Mouse (Mus musculus): ENCODE data around the gene Fbxo36. TPM values are rescaled to one million over a fixed set of nuclear protein-coding genes. Genes with fewer than 3 reads are reported as not detected.

Gene Fbxo36
- polyA plus RNA-seq, 1 experiment from 2014 or later: 7.5 TPM

DNA sequence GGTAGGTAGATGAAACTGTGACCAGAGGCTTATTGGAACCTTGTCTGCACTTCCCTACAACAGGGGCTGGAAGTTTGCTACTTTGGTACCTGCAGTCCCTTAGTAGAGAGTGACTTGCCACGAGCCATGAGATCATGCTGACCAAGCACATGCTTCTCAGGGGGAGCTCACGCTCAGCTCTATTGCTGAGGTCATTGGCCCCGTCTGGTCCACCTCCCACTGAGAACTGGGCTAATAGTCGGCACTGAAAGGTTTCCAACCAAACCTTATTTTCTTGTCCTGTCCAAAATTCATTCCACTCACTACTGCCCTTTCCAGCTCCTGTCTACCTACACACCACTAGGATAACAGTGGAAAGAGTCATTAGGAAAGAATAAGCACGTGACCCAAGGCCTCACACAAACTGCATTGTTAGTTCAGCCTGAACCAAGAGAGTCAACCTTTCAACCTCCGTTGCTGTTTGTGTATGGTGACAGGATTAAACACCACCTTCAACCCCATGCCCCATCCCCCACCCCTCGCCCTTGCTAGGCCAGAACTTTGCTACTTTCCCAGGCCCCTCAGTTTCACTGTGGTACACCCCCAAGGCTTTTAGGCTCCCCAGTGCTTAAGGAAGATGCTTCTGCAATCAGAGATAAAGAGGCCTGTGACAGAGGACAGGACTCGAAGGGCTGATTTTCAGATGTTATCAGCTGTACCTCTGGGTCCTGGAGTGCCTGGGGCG is 12.0 kb downstream of the Fbxo36 start:
- ATAC-seq: no peak
- H3K27ac ChIP-seq (ENCODE audit: low read depth, low read length): no peak overlapping the region
- 31% methylated on average over 9 of the region's 9 CpGs for WGBS

GRCm38 (mm10) chr1:84853721-84854120 is 14.1 kb downstream of the Fbxo36 start:
- no peaks in the 10 kb centered on the region for H3K36me3 ChIP-seq (ENCODE audit: control insufficient read depth, insufficient read depth, low read length)
- H3K27ac ChIP-seq (ENCODE audit: low read depth, low read length): no peak overlapping the region
- no peaks in the 10 kb centered on the region for H3K9me3 ChIP-seq (replicated peaks; ENCODE audit: control insufficient read depth, low read length)
- H3K27me3 ChIP-seq (replicated peaks; ENCODE audit: control insufficient read depth, insufficient read depth, low read length): no peaks in the 10 kb centered on the region
- H3K4me2 ChIP-seq (ENCODE audit: low read length): no peak overlapping the region
- DNase-seq (ENCODE audit: low spot score): no peak
- H3K4me3 ChIP-seq (ENCODE audit: low read depth, low read length): no peak overlapping the region
- H3K9ac ChIP-seq (ENCODE audit: low read length): no peak overlapping the region
- no peak for ATAC-seq
- no peaks in the 10 kb centered on the region for H3K4me1 ChIP-seq (ENCODE audit: control insufficient read depth, insufficient read depth, low read length)
- 83% methylated on average over 1 of the region's 1 CpGs for WGBS

More for the DNA sequence above, 12.0 kb downstream of the Fbxo36 start:
- no peaks in the 10 kb centered on the region for H3K27me3 ChIP-seq (replicated peaks; ENCODE audit: control insufficient read depth, insufficient read depth, low read length)
- no peaks in the 10 kb centered on the region for H3K9me3 ChIP-seq (replicated peaks; ENCODE audit: control insufficient read depth, low read length)
- H3K4me1 ChIP-seq (ENCODE audit: control insufficient read depth, insufficient read depth, low read length): no peaks in the 10 kb centered on the region
- H3K4me2 ChIP-seq (ENCODE audit: low read length): no peak overlapping the region
- DNase-seq (ENCODE audit: low spot score): no peak
- H3K36me3 ChIP-seq (ENCODE audit: control insufficient read depth, insufficient read depth, low read length): no peaks in the 10 kb centered on the region
- H3K9ac ChIP-seq (ENCODE audit: low read length): no peak overlapping the region
- no peak overlapping the region for H3K4me3 ChIP-seq (ENCODE audit: low read depth, low read length)

DNA sequence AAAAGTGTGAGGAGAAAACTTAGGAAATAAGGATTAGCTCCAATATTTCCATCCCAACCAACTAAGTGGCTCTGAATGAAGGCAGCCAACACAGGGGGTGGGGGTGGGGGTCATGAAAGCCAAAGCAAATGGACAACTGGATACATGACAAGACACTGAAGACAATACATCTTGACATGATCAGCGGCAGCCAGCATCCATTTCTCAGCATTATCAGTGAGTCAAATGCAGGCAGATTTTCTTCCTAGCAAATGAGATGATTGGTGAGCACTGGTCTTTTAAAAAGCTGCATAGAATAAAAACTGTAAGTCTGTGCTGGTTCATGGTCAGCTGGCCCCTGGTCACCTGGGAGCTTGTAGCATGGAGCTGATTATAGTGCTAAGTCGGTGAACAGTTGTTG is 15.3 kb downstream of the Fbxo36 start:
- Histone ChIP-seq H3K36me3 (ENCODE audit: control insufficient read depth, insufficient read depth, low read length) (no peaks in the 10 kb centered on the region), H3K9ac (ENCODE audit: low read length) (no peak overlapping the region), H3K9me3 (replicated peaks; ENCODE audit: control insufficient read depth, low read length) (no peaks in the 10 kb centered on the region), H3K4me3 (ENCODE audit: low read depth, low read length) (no peak overlapping the region), H3K4me1 (ENCODE audit: control insufficient read depth, insufficient read depth, low read length) (no peaks in the 10 kb centered on the region), H3K27me3 (replicated peaks; ENCODE audit: control insufficient read depth, insufficient read depth, low read length) (no peaks in the 10 kb centered on the region), H3K4me2 (ENCODE audit: low read length) (no peak overlapping the region), H3K27ac (ENCODE audit: low read depth, low read length) (no peak overlapping the region)
- DNase-seq (ENCODE audit: low spot score): no peak
- WGBS: 87% methylated on average over 2 of the region's 2 CpGs
- ATAC-seq: no peak

DNA sequence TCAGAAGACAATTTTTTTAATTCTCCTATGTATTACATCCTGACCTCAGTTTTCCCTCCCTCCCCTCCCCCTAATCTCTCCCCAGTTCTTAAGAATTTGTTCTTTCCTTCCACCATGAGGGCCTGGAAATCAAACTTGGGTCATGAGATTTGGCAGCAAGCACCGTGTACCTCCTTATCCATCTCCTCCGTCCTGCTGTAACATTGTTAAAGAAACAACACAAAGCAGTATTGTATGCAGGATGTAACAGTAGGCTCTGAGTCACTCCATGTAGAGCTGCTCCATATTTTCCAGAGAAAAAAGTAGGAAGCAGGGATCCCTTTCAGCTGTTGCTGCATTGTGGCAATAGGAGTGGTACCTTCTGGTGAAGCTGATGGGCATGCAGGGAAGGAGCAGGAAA is 16.1 kb downstream of the Fbxo36 start:
- no peak overlapping the region for H3K27ac ChIP-seq (ENCODE audit: low read depth, low read length)
- no peaks in the 10 kb centered on the region for H3K36me3 ChIP-seq (ENCODE audit: control insufficient read depth, insufficient read depth, low read length)
- H3K4me2 ChIP-seq (ENCODE audit: low read length): no peak overlapping the region
- H3K4me1 ChIP-seq (ENCODE audit: control insufficient read depth, insufficient read depth, low read length): no peaks in the 10 kb centered on the region
- no peaks in the 10 kb centered on the region for H3K9me3 ChIP-seq (replicated peaks; ENCODE audit: control insufficient read depth, low read length)
- H3K4me3 ChIP-seq (ENCODE audit: low read depth, low read length): no peak overlapping the region
- no peaks in the 10 kb centered on the region for H3K27me3 ChIP-seq (replicated peaks; ENCODE audit: control insufficient read depth, insufficient read depth, low read length)
- ATAC-seq (no peak), DNase-seq (ENCODE audit: low spot score) (no peak)
- 76% methylated on average over 2 of the region's 2 CpGs for WGBS
- H3K9ac ChIP-seq (ENCODE audit: low read length): no peak overlapping the region

GRCm38 (mm10) chr1:84859597-84859996 is 20.0 kb downstream of the Fbxo36 start:
- no peaks in the 10 kb centered on the region for H3K9me3 ChIP-seq (replicated peaks; ENCODE audit: control insufficient read depth, low read length)
- no peaks in the 10 kb centered on the region for H3K36me3 ChIP-seq (ENCODE audit: control insufficient read depth, insufficient read depth, low read length)
- ATAC-seq: no peak
- no peak overlapping the region for H3K27ac ChIP-seq (ENCODE audit: low read depth, low read length)
- H3K27me3 ChIP-seq (replicated peaks; ENCODE audit: control insufficient read depth, insufficient read depth, low read length): no peaks in the 10 kb centered on the region
- no peak overlapping the region for H3K4me3 ChIP-seq (ENCODE audit: low read depth, low read length)
- no peak overlapping the region for H3K9ac ChIP-seq (ENCODE audit: low read length)
- 94% methylated on average over 6 of the region's 6 CpGs for WGBS
- H3K4me2 ChIP-seq (ENCODE audit: low read length): no peak overlapping the region
- no peaks in the 10 kb centered on the region for H3K4me1 ChIP-seq (ENCODE audit: control insufficient read depth, insufficient read depth, low read length)
- no peak for DNase-seq (ENCODE audit: low spot score)

DNA sequence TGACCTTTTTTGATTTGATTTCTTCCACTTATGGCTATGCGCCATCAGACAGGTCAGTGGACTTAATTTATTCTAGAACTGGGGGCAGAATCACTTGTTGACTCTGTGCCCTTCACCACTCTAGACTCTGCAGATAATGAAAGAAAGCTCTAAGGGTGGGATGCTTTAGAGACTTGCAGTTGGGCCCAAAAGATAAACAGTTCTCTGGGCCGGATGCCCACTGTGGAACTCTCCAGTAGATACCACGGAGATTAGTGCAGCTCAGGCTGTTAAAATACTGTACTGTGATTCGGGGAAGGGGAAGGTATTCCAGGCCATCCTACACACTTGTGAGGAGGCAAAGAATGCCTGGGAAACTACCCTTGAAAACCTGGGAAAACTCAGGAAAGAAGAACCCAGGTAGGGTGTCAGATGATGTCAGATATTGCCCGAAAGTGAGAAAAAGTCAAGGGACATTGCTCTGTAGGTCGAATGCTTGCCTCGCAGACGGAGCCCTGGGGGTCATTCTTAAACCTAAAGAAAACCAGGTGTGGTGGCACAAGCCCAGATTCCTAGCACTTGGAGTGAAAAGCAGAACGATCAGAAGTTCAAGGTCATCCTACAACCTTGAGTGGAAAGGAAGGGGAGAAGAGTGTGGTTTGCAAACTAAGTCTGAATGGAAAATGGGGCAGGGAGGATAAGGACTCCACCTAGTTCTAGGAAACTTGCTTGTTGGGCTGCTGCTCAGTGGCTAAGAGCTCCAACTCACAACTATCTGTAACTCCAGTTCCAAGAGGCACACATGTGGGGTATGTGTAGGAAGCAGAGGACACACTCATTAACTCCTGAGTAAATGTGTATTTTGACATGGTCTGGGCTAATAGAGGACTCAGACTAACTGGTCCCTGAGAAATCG is 21.0 kb downstream of the Fbxo36 start:
- Histone ChIP-seq H3K9ac (ENCODE audit: low read length) (no peak overlapping the region), H3K4me1 (ENCODE audit: control insufficient read depth, insufficient read depth, low read length) (no peaks in the 10 kb centered on the region), H3K27me3 (replicated peaks; ENCODE audit: control insufficient read depth, insufficient read depth, low read length) (no peaks in the 10 kb centered on the region), H3K4me2 (ENCODE audit: low read length) (no peak overlapping the region), H3K27ac (ENCODE audit: low read depth, low read length) (no peak overlapping the region), H3K36me3 (ENCODE audit: control insufficient read depth, insufficient read depth, low read length) (no peaks in the 10 kb centered on the region), H3K9me3 (replicated peaks; ENCODE audit: control insufficient read depth, low read length) (no peaks in the 10 kb centered on the region), H3K4me3 (ENCODE audit: low read depth, low read length) (no peak overlapping the region)
- WGBS: 83% methylated on average over 10 of the region's 10 CpGs
- no peak for DNase-seq (ENCODE audit: low spot score)
- no peak for ATAC-seq

DNA sequence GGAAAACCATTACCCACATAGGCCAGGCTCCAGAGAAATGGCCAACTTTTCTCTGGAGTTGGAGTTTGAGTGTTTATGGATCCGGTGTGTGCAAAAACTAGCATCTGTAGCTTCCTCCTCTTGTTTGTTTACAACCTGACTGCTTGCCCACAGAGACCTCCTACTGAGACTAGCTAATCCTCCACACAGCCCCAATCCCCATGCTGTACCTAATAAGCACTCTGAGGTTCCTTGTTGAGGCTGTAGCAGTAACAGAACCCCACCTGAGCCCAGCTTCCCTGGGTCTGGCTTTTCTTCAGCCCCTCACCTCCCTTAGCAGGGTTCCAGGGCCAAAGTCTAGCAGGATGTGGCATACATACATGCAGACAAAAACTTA is 21.6 kb downstream of the Fbxo36 start:
- H3K9ac ChIP-seq (ENCODE audit: low read length): no peak overlapping the region
- 81% methylated on average over 1 of the region's 1 CpGs for WGBS
- no peak for DNase-seq (ENCODE audit: low spot score)
- no peaks in the 10 kb centered on the region for H3K4me1 ChIP-seq (ENCODE audit: control insufficient read depth, insufficient read depth, low read length)
- no peak overlapping the region for H3K27ac ChIP-seq (ENCODE audit: low read depth, low read length)
- no peak overlapping the region for H3K4me3 ChIP-seq (ENCODE audit: low read depth, low read length)
- ATAC-seq: no peak
- H3K4me2 ChIP-seq (ENCODE audit: low read length): no peak overlapping the region
- H3K27me3 ChIP-seq (replicated peaks; ENCODE audit: control insufficient read depth, insufficient read depth, low read length): no peaks in the 10 kb centered on the region
- H3K9me3 ChIP-seq (replicated peaks; ENCODE audit: control insufficient read depth, low read length): no peaks in the 10 kb centered on the region
- H3K36me3 ChIP-seq (ENCODE audit: control insufficient read depth, insufficient read depth, low read length): no peaks in the 10 kb centered on the region

GRCm38 (mm10) chr1:84864645-84865044 is 25.0 kb downstream of the Fbxo36 start:
- H3K4me3 ChIP-seq (ENCODE audit: low read depth, low read length): no peak overlapping the region
- WGBS: 74% methylated on average over 2 of the region's 2 CpGs
- ATAC-seq (no peak), DNase-seq (ENCODE audit: low spot score) (no peak)
- H3K9ac ChIP-seq (ENCODE audit: low read length): no peak overlapping the region
- no peaks in the 10 kb centered on the region for H3K27me3 ChIP-seq (replicated peaks; ENCODE audit: control insufficient read depth, insufficient read depth, low read length)
- no peaks in the 10 kb centered on the region for H3K4me1 ChIP-seq (ENCODE audit: control insufficient read depth, insufficient read depth, low read length)
- H3K9me3 ChIP-seq (replicated peaks; ENCODE audit: control insufficient read depth, low read length): no peaks in the 10 kb centered on the region
- no peak overlapping the region for H3K27ac ChIP-seq (ENCODE audit: low read depth, low read length)
- H3K36me3 ChIP-seq (ENCODE audit: control insufficient read depth, insufficient read depth, low read length): no peaks in the 10 kb centered on the region
- H3K4me2 ChIP-seq (ENCODE audit: low read length): no peak overlapping the region

- ATAC-seq: no peak
- 86% methylated on average over 6 of the region's 6 CpGs for WGBS
- H3K27ac ChIP-seq (ENCODE audit: low read depth, low read length): no peak overlapping the region
Observed at GRCm38 (mm10) chr1:84866231-84866630, 26.6 kb downstream of the Fbxo36 start.

More at GRCm38 (mm10) chr1:84866231-84866630, 26.6 kb downstream of the Fbxo36 start:
- DNase-seq (ENCODE audit: low spot score): no peak
- no peak overlapping the region for H3K4me2 ChIP-seq (ENCODE audit: low read length)
- no peak overlapping the region for H3K4me3 ChIP-seq (ENCODE audit: low read depth, low read length)
- H3K9ac ChIP-seq (ENCODE audit: low read length): no peak overlapping the region
- H3K9me3 ChIP-seq (replicated peaks; ENCODE audit: control insufficient read depth, low read length): no peaks in the 10 kb centered on the region
- no peaks in the 10 kb centered on the region for H3K36me3 ChIP-seq (ENCODE audit: control insufficient read depth, insufficient read depth, low read length)
- no peaks in the 10 kb centered on the region for H3K27me3 ChIP-seq (replicated peaks; ENCODE audit: control insufficient read depth, insufficient read depth, low read length)
- no peaks in the 10 kb centered on the region for H3K4me1 ChIP-seq (ENCODE audit: control insufficient read depth, insufficient read depth, low read length)
